In the genomic region with DNA sequence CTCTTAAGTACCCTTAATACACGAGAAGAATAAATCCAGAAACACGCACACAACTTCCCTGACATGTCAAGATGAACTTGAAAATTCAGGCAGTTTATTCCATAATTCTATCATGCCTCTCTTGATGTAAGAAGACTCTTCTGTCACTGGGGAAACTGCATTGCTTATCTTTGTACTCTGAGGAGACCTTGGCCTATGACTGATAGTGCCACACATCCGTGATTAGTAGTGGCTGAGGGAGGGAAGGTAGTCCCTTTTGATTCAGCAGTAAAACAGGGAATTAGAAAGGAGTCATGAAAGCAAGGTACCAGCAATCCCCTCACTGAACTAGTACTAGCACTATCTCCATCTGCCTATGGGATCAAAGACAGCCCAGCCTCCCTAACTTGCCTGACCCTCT, we compare ENCODE assay signal across 11 mouse cellular contexts.
"Had no signal": no experiment of that assay in that cellular context is flagged by ENCODE, and none has a peak within 500 bp of the region (broad histone marks: within the 10 kb centered on the region; RNA-seq: fewer than 3 reads in every experiment).

No protein-coding gene starts in this region.

- DNase-seq: kidney, adult 8-10 months; kidney, postnatal 25 days; lung, adult 2 months; lung, postnatal 36 days; right cerebral cortex, postnatal 25 days; thymus, postnatal 36 days had no signal

- ATAC-seq: intestine, postnatal 0 days; lung, postnatal 0 days had no signal

- H3K27ac ChIP-seq: left cerebral cortex, adult 2 months; limb, embryonic 10.5 days had no signal

- H3K36me3 ChIP-seq: limb, embryonic 10.5 days had no signal

- H3K4me3 ChIP-seq: left cerebral cortex, adult 2 months; limb, embryonic 10.5 days had no signal

- H3K9me3 ChIP-seq: limb, embryonic 10.5 days had no signal

- H3K4me2 ChIP-seq: midbrain, embryonic 11.5 days had no signal
